Mouse (Mus musculus) CH12.LX (cell line): Measurements from ENCODE around the gene Tas2r143.

Experiments
- MAFK ChIP-seq: IDR thresholded peaks from 2 replicates; pipeline ENCODE4 v1.6.1; 2011; ENCODE audit warnings: low read length, improper control_type of control experiment; ENCODE audit not compliant: insufficient replicate concordance
- MYC ChIP-seq: IDR thresholded peaks from 2 replicates; pipeline ENCODE4 v1.6.1; 2011; ENCODE audit warnings: low read depth, mild to moderate bottlenecking, improper control_type of control experiment, low read length
- POLR2A ChIP-seq: IDR thresholded peaks from 2 replicates; pipeline ENCODE4 v1.6.1; 2011; ENCODE audit warnings: low read depth, mild to moderate bottlenecking, improper control_type of control experiment, low read length
- ZMIZ1 ChIP-seq: IDR thresholded peaks from 2 replicates; pipeline ENCODE4 v1.6.1; 2012; ENCODE audit warnings: low read depth, mild to moderate bottlenecking, inconsistent platforms, low read length, improper control_type of control experiment

DNA sequence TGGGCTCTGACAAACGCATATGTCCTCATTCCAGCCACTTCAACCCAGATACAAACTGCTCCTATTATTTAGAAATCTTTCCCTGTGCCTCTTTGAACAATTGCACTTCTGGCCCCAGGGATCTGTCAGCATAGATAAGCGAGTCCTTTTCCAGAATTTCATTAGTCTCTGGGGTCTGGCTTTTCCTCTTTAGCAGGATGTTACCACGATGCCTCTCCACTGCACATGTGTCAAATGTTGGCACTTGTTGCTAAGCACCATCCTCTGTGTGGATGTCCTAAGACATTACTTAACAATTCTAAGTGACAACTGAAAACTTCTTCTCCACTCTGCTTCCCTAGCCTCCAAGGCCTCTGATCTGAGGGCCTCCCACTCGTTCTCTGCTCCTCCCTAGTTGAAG lies 24.0 kb upstream of the Tas2r143 start:
- no peak for TF ChIP-seq ZMIZ1
- TF ChIP-seq MYC = no peak
- no peak for TF ChIP-seq MAFK
- no peak for TF ChIP-seq POLR2A
